Mouse (Mus musculus) embryonic fibroblast, embryonic 13.5 days (primary cell): ENCODE results near the gene Galnt10. TPM values are rescaled to one million over a fixed set of nuclear protein-coding genes. Genes with fewer than 3 reads are reported as not detected.

ENCODE experiments used
- H3K27ac ChIP-seq: 2 replicates; pipeline ENCODE4 v1.5.1; 2012; ENCODE audit warnings: low read length, control low read depth, inconsistent platforms; ENCODE audit not compliant: insufficient read depth
- H3K4me1 ChIP-seq: 2 replicates; pipeline ENCODE4 v1.6.1; 2011; ENCODE audit warnings: low read length; ENCODE audit not compliant: control insufficient read depth, insufficient read depth
- H3K4me3 ChIP-seq: 2 replicates; pipeline ENCODE4 v1.5.1; 2011; ENCODE audit warnings: mild to moderate bottlenecking, control low read depth, low read length; ENCODE audit not compliant: insufficient read depth
- CTCF ChIP-seq: IDR thresholded peaks from 2 replicates; pipeline ENCODE4 v1.5.1; 2011; ENCODE audit warnings: mild to moderate bottlenecking, control low read depth, low read length, moderate library complexity, borderline replicate concordance; ENCODE audit not compliant: insufficient read depth
- POLR2A ChIP-seq: IDR thresholded peaks from 2 replicates; pipeline ENCODE4 v1.6.1; 2011; ENCODE audit warnings: low read depth, mild to moderate bottlenecking, control low read depth, low read length, moderate library complexity
- polyA plus RNA-seq: library from polyadenylated mRNA; stranded (reverse); fragments of >200 nt; gene quantifications from 2 replicates; pipeline ENCODE4 v1.2.4, GENCODE M21; 2011; ENCODE audit warnings: low read depth; ENCODE audit not compliant: missing spikeins, insufficient read length

The Galnt10 gene
- polyA plus RNA-seq, 1 experiment = 51.8 TPM

DNA sequence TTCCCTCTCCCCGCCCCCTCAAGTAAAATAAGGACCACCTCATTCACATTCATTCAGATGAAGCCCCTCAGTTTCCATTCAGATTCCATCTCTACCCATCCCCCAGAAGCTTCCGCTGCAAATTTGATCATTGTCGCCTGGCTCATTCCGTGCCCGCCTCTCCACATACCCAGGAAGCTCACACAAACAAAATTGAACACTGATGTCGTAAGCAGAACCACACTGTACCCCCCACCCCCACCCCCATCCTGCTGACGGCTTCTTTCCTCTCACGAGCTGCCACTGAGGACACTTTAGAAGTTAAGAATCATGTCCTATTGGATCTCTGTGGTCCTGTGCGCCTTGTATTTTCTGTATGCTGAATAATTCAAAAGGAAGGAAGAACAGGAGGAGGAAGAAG, 30.0 kb upstream of the Galnt10 start:
- H3K4me1 ChIP-seq = no peaks in the 10 kb centered on the region
- H3K4me3 ChIP-seq = no peak overlapping the region
- no peak overlapping the region for H3K27ac ChIP-seq
- TF ChIP-seq CTCF (no peak), POLR2A (no peak)

DNA sequence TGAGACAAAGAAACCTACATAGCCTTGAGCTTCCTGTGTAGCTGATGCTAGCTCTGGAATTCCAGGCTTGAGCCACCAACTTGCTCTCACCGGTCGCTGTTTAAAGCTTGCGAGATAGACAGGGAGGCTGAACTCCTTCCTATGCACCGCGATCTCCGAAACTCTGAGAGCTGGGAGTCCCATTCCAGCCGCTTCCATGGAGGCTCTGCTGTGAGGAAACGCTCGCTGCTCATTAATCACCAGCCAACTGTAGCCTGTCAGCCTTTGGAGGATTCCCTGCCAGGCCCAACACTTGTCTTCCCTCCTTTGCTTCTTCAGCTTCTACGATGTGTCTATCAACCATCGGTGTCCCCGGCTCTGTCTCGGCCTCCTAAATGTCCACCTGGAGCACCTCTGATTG, 29.4 kb upstream of the Galnt10 start:
- no peak for TF ChIP-seq POLR2A
- TF ChIP-seq CTCF = no peak

DNA sequence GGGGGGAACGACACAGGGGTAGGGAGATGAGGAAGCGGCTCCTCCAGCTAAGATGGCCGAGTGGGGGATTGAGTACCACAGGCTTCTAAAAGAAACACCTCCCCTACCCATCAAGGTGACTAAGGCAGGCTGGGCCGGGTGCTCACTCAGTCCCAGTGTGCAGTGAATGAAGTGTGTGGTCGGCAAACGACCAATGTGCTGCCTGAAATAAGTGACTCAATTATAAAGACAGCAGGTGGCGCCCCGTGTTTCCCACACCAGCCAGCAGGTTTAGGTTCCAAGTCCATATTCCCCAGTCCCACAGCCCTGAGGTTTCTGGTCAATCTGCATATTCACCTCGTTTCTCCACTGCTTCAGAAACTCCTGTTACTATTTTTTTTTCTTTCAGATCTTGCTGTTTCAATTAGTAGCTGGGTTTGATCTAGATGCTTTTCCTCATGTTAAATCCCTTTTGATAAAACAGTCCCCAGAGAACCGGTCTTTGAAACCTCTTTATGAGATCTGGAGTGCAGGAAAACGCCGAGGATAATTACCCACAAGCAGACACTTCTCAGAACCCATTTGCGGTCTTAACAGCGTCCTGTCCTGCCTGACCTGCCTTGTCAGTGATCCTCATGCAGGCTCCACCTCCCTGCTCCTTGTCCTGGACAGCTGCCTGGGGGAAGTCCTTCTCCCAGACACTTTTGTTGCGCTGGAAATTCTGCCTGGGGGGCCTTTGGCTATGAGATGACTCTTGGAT, 27.5 kb upstream of the Galnt10 start:
- TF ChIP-seq CTCF (peak; percentile 29; the same call in 1 of the 2 replicates), POLR2A (no peak)
- H3K4me3 ChIP-seq = no peak overlapping the region

More for the DNA sequence above, 29.4 kb upstream of the Galnt10 start:
- Histone ChIP-seq H3K4me3 (no peak overlapping the region), H3K27ac (no peak overlapping the region), H3K4me1 (no peaks in the 10 kb centered on the region)

DNA sequence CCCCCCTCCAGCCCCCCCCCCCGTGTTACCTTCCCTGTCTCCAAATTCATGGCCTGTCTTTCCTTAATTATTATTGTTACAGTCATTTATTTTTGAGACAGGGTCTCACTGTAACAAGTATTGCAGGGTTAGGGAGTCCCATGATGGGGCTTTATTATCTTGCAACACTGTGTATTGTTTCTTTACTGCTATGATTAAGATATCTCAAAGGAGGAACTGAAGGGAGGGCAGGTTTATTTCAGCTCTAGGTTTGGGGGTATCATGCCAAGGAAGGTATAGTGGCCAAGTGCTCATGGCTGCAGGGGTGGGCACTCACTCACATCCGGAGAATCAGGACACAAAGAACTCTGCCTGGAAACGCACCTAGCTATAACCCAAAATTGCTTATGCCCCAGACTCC, 23.8 kb upstream of the Galnt10 start:
- Histone ChIP-seq H3K27ac (no peak overlapping the region), H3K4me1 (no peaks in the 10 kb centered on the region), H3K4me3 (no peak overlapping the region)
- TF ChIP-seq CTCF (no peak), POLR2A (no peak)

More for the DNA sequence above, 27.5 kb upstream of the Galnt10 start:
- Histone ChIP-seq H3K4me1 (no peaks in the 10 kb centered on the region), H3K27ac (no peak overlapping the region)

DNA sequence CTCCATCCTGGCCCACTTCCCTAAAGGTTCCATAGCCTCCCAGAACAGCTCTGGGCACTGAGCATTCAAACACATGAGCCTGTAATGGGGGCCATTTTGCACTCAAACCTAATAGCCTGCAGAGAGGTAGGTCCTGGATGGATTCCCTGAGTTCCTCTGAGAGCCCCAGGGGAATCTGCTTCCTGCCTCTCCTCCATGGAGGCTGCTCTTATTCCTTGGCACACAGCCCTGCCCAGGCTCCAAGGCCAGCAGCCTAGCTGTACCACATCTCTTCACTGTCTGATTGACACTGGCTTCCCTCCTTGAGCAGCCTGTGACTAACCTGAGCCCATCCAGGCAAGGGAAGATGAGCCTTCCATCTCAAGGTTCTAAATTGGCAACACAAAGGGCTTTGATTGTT, 23.4 kb upstream of the Galnt10 start:
- Histone ChIP-seq H3K4me1 (no peaks in the 10 kb centered on the region), H3K27ac (no peak overlapping the region), H3K4me3 (no peak overlapping the region)
- TF ChIP-seq CTCF = no peak
- TF ChIP-seq POLR2A = no peak

DNA sequence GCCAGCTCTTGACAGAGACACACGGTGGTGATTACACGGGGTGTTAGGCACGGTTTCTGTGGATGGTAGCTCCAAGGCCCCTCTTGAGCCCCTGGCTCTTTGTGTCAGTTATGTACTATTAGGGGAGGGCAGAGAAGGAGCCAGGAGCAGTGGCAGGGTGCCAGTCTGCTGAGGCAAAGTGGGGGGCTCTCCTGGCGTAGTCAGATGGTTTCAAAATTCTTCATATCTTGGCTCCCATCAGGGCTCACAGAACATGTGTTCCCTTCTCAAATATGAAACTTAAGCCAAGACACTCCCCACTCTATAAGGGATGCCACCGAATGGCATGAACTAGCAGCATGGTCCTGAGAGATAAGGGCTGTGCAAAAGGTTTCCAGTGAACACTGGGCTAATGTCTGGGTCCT, 20.8 kb upstream of the Galnt10 start:
- no peak for TF ChIP-seq CTCF
- TF ChIP-seq POLR2A = no peak
- Histone ChIP-seq H3K4me1 (no peaks in the 10 kb centered on the region), H3K4me3 (no peak overlapping the region), H3K27ac (no peak overlapping the region)

DNA sequence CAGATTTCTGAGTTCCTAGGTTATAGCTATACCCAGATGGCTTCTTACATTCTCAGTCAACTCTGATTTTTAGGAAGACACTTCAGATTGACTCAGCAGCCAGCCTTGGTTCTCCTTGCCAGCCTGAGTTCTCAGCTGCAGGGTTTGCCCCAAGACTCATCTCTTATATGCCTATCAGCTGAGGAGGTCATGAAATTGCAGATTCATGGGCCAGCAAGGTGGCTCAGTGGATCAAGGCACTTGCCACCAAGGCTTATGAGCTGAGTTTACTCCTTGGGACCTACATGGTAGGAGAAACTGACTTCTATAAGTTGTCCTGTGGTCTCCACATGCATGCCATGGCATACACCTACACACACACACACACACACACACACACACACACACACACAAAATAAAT, 19.8 kb upstream of the Galnt10 start:
- no peaks in the 10 kb centered on the region for H3K4me1 ChIP-seq
- TF ChIP-seq CTCF = no peak
- no peak overlapping the region for H3K4me3 ChIP-seq
- H3K27ac ChIP-seq = no peak overlapping the region

DNA sequence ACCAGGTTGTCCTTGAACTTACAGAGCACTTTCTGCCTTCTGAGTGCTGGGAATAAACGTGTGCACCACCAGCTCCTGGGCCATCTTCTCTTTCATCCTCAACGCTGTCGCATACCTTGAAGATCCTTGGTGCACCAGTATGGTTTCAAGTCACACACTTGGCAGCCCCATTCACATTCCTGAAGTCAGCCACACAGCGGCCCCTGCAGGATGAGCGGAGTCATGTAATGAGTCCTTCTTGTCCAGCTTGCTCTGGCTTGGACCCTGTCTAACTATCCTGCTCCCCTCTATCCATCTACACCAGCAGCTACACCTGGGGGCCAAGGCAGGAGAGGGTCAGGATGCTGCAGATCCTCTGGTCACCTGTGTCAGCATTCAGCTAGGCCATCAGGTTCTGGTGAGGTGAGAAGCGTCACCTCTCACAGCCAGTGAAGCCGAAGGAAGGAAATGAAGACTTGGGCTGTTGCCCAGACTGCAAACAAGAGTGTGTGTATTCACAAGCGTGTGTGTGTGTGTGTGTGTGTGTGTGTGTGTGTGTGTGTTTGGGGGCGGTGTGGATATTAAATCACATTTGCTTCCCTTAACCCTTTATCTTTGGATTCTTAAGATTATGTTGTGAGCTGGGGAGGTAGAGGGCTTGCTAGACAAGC, 18.0 kb upstream of the Galnt10 start:
- 0 out of 2 replicates have a peak, but pooled peaks have one; percentile 21 for TF ChIP-seq CTCF
- no peak for TF ChIP-seq POLR2A

DNA sequence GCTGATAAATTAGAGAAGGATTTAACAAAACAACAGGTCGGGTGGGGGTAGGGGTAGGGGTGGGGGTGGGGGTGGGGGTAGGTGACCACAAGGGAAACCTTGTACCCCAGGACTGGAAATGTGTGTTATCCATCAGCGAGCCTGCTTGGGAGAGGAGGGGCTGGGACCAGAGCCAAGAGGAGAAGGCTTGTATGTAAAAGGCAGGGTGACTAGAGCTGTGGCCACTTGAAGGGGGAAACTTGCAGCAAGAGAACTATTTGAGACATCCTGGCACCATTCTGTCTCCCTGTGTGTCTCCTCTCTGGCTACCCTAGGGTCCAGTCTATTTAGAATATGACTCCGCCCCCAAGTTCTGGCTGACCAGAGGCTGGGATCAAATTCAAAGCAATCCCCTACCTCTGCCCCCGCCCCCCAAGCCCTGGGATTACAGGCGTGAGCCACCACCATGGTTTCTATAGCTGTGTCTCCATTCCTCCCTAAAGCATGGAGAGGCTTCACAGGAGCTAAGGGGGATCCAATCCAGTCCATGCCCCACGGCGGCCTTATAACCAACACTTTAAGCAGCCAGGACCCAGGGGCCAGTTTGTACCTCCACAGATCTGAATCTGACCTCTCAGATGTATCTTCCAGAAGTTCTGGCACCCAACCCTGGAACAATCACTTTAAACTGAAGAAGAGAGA, 13.3 kb upstream of the Galnt10 start:
- no peak for TF ChIP-seq POLR2A
- TF ChIP-seq CTCF = no peak
- H3K4me3 ChIP-seq = no peak overlapping the region
- no peak overlapping the region for H3K27ac ChIP-seq
- peaks cover 8% of the 10 kb centered on the region; the same call in 1 of the 2 replicates for H3K4me1 ChIP-seq

More for the DNA sequence above, 18.0 kb upstream of the Galnt10 start:
- Histone ChIP-seq H3K27ac (no peak overlapping the region), H3K4me3 (no peak overlapping the region), H3K4me1 (no peaks in the 10 kb centered on the region)

DNA sequence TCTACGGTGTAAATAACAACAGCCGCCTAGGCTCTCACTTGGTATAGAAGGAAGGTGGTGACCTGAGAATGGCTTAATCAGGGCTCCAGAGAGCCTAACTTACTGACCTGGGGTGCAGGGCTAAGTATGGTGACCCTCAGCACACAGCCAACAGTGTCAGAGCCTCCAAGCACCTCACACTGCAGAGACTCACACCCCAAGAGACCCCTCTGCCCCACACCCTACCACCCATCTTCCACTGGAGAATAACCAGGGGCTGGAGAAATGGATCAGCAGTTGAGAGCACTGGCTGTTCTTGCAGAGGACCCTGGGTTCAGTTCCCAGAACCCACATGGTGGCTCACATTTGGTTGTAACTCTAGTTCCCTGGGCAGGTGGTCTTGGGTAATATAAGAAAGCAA, 12.2 kb upstream of the Galnt10 start:
- no peak overlapping the region for H3K27ac ChIP-seq
- no peak overlapping the region for H3K4me3 ChIP-seq
- TF ChIP-seq CTCF (no peak), POLR2A (no peak)
- H3K4me1 ChIP-seq = peaks cover 8% of the 10 kb centered on the region; the same call in 1 of the 2 replicates
